Mouse (Mus musculus) adrenal gland, adult 8-10 months (tissue): ENCODE data around the gene B3gat3. TPM values are rescaled to one million over a fixed set of nuclear protein-coding genes. Genes with fewer than 3 reads are reported as not detected.
"Not testable (repeated sequence)": the region's sequence is repeated elsewhere in the genome, so short reads cannot be mapped to it uniquely, and the experiment has no call there.

Experiments
- DNase-seq: peaks from one replicate; pipeline ENCODE4 v3.0.0; 2022
- total RNA-seq, 4 experiments: library from RNA; stranded (reverse); gene quantifications; 2 replicates each; pipeline ENCODE4 v1.2.4; 2022

B3gat3 gene
- total RNA-seq: 10 to 100 TPM; 61.3 to 72.9 (median 70.0) TPM

DNA sequence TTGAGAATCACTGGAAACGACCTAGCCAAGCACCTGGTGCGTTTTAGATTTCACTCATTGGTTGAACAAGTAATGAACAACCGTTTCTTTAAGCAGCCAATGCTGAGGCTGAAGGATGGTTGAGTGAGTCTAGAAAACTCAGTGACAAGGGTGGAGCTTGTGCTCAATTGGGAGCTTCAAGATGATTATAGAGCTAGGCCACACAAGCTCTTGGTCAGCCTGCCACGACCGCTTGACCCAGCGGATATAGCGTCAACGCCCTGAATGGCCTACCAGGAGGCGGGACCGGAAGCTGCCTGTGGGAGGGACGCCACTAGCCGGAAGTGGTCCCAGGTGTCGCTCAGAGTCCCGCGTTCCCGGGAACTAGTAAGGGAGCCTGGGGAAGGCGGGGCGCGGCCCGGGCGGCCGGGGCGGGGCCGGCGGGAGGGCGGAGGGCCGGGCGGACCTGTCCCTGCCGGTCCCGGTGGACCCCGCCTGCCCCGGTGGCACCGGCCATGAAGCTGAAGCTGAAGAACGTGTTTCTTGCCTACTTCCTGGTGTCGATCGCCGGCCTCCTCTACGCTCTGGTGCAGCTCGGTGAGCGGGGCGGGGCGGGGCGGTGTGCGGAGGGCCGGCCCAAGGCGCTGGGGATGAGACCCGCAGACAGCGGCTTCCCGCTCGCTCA lies at the start of gene B3gat3:
Gene B3gat3, plus strand, starts transcription at position 302 of the 664 bp plus-strand sequence.
- peak; percentile 95 for DNase-seq

DNA sequence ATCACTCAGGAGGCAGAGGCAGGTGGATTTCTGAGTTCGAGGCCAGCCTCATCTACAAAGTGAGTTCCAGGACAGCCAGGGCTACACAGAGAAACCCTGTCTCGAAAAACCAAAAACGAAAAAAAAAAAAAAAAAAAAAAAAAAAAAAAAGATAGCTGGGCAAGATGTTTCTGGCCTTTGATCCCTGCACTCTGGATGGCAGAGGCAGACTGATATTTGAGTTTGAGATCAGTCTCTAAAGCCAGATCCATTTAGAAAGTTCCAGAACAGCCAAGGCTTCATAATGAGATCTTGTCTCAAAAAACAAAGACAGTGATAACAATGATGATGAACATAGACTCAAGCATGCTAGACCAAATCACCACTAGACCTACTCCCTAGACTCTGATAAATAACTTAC lies 49.8 kb upstream of the B3gat3 start:
- DNase-seq: not testable (repeated sequence)

GRCm38 (mm10) chr19:8870838-8871237 lies 49.3 kb upstream of the B3gat3 start:
- no peak for DNase-seq

- peak; percentile 98 for DNase-seq
Measured at GRCm38 (mm10) chr19:8871267-8872186, 48.6 kb upstream of the B3gat3 start, which contains the start of gene Ubxn1. Gene Ubxn1, plus strand, starts transcription at chr19:8871496.

- no peak for DNase-seq
Measured at GRCm38 (mm10) chr19:8872266-8872840, 47.8 kb upstream of the B3gat3 start.

- DNase-seq: no peak
Measured at GRCm38 (mm10) chr19:8875031-8875430, 45.1 kb upstream of the B3gat3 start.

DNA sequence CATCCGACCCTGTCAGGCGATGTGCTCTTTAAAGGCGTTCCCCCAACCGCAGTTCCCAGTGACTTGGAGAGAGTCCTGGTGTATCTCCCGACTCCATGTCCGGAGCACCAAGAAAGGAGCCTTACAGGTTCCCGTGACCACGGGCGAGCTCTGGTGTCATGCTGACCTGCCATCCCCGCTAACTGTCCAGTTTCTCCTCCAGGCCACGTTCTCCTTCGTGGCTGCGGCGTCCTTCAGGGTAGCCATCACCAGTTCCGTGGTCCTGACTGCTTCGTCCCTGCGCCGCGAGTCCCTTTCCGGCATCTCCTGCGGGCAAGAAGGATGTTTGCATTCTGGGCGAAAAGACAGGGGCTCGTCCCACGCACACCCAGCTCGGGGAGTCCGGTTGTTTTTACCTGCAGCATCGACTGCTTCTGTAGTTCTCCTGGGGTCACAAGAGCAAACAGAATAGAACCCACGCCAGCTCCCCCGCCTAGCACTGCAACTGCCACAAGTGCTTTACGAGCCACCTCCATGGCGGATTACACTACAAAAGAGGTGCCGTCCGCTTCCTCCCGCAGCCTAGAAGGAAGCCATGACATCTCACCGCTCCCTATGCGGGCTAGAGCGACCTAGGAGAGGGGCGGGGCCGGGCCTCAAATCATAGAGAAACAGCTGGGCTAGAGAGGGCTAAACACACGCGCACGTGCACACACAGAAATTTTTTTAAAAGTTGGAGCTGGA lies 39.7 kb upstream of the B3gat3 start, which contains the start of gene Uqcc3:
Gene Uqcc3, minus strand, starts transcription at position 613 of the 723 bp plus-strand sequence.
- peak; percentile 91 for DNase-seq

GRCm38 (mm10) chr19:8881034-8881392 lies 39.2 kb upstream of the B3gat3 start:
- no peak for DNase-seq

DNA sequence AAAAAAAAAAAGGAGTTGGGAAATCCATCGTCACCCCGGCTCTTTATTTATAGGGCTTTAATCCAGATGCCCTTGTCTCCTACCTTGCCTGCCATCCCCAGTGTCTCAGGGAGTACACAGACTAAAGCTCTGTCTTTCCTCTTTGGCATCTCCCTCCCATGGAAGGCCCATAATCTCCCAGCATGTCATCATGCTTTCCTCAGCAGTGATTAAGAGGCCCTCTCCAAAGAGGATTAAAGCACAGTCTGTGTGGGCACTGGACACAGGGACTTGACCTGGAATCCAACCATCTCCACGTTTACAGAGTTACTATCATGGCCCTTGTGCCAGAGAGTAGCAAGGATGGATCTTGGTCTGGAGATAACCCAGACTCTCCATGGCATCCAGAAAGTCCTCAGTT lies 36.6 kb upstream of the B3gat3 start, which contains the start of the genes Lbhd1 and Gm49403:
Gene Lbhd1, plus strand, starts transcription at position 117 of the 400 bp plus-strand sequence.
Gene Gm49403, plus strand, starts transcription at position 315 of the 400 bp plus-strand sequence.
- no peak for DNase-seq

DNA sequence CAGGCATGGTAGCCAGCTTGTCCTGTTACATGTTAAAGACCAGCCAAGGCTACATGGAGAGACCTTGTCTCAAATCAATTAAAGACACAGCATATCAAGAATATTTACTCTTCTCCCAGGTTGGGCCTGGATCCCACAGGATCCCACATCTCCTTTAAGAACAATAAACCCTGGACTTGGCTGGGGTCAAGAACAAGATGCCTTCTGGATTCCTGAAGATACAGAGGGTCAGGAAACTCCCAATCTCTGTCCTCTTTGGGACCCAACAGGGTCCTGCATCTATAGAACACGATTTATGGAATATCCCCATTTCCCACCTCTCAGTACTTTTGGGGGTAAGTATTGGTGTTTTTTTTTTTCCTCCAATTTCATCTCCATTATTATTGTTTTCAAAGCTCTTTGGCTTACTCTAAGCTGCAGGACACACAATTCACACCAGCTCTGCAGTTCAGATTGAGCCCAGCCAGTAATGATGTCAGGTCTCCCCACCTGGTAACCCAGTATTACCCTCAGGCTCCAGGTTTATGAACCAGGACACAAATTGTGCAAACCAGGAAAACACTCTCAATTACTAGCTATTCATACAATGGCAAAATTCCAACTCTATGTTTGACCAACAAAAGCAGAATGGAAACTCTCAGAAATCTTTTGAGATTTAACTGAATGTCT lies 33.1 kb upstream of the B3gat3 start:
- no peak for DNase-seq

- DNase-seq: no peak
Measured at GRCm38 (mm10) chr19:8887585-8888463, 32.4 kb upstream of the B3gat3 start.

- DNase-seq: peak; percentile 93
Measured at GRCm38 (mm10) chr19:8888511-8889385, 31.4 kb upstream of the B3gat3 start, which contains the start of the genes 1810009A15Rik and Gm49416. Gene 1810009A15Rik, plus strand, starts transcription at chr19:8888853. Gene Gm49416, plus strand, starts transcription at chr19:8888926.

DNA sequence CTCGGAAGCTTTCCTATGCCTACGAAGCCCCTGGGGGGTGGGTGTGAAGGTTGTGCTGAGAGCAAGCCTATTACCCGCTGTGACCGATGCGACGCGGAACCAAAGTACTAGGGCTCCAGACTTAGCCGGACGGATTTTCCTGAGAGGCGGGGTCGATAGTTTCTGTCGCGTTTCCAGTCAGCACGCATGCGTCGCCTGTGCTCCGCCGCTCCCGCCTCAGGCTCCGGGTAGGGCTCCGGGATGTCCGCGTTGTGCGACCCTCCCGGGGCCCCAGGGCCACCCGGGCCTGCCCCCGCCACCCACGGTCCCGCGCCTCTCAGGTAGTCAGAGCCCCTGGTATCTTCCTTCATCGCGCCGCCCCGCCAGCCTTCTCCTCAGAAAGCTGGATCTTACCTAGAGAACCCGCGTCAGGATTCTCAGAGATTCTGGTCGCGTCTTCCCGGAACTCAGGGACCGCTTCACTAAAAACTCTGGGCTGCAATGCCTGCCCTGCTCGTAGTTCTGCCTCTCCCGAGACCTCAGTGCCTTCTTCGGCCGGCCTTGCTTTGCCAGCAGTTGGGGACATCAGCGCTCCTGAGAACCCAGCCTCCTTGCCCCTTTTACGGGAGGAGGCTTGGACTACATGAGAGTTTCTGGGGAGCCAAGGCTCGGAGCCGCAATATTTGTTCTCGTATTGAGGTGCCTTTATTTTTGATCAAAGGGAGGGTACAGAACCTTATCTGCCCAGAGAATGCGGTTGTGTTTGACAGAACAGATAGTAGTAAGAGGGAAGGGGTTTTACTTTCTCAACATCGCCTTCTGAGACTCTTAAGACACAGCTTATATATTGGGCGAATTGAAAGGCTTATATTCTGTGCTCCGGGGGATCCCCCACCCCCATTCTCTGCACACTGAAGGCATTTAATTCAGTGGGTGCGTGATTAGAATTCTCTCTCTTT lies 27.1 kb upstream of the B3gat3 start, which contains the start of gene Ints5:
Gene Ints5, plus strand, starts transcription at position 177 of the 938 bp plus-strand sequence.
- DNase-seq: peak; percentile 72

GRCm38 (mm10) chr19:8895397-8895960 lies 24.7 kb upstream of the B3gat3 start:
- no peak for DNase-seq

- not testable (repeated sequence) for DNase-seq
Measured at GRCm38 (mm10) chr19:8896231-8896630, 23.9 kb upstream of the B3gat3 start.

DNA sequence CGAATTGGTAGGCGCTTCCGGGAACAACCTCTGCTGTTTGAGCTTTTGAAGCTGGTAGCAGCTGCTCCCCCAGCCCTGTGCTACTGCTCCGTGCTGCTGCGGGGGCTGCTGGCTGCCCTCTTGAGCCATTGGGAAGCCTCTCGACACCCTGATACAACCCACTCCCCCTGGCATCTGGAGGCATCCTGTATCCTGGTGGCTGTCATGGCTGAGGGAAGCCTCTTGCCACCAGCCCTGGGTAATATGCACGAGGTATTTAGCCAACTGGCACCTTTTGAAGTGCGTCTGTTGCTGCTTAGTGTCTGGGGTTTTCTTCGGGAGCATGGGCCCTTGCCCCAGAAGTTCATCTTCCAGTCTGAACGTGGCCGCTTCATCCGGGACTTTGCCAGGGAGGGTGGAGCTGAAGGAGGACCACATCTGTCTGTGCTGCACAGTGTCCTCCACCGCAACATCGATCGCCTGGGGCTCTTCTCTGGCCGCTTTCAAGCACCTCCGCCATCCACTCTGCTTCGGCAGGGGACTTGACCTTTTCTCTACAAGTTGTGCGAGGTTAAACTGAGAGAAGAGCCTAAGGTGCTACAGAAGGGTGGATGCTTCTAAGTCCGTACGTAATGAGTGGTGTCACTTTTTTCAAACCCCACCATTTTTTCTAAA lies 22.8 kb upstream of the B3gat3 start:
- DNase-seq: peak; percentile 51

DNA sequence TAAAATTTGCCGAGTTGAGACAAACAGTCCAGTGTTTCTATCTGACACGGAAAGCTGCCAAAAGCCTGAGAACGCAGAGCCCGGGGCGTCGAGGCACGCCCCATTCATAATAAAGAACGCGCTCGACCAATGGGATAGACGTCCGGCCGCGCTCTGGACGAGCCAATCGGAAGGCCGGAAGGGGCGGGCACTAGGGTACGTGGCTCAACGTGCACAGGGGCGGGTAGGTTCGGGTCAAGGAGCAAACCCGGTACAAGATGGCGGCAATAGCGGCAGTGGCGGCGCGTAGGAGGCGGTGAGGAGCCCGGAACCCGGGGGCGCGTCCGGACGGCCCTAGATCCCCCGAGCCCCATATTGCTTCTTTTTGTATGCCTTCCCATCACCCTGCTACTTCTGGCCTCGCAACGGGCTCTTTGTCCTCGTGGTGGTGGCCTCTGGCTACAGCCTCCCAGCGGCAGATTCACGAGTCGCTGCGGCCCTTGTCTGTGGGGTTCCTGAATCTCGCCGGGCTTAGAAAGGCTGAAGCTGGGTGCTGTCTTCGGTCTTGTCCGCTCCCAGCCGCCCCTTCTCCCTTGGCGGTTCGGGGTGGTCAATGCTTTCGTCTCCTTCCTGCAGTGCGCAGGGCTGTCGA lies 22.2 kb upstream of the B3gat3 start, which contains the start of gene Ganab:
Gene Ganab, plus strand, starts transcription at position 207 of the 631 bp plus-strand sequence.
- DNase-seq: peak; percentile 96
